Mouse (Mus musculus) brain, embryonic 14.5 days (tissue): ENCODE data around the gene Ccdc141.

Source experiments
- CTCF ChIP-seq: fragments of 200-500 bp; IDR thresholded peaks from 2 replicates; pipeline ENCODE4 v1.5.1; 2012; ENCODE audit warnings: inconsistent platforms, mild to moderate bottlenecking, moderate library complexity, borderline replicate concordance; ENCODE audit not compliant: insufficient read depth, insufficient read length; ENCODE audit errors: extremely low read depth
- POLR2A ChIP-seq: fragments of 200-500 bp; IDR thresholded peaks from 2 replicates; pipeline ENCODE4 v1.6.1; 2012; ENCODE audit warnings: mild to moderate bottlenecking, inconsistent platforms, borderline replicate concordance; ENCODE audit not compliant: poor library complexity, insufficient read depth, insufficient read length, severe bottlenecking; ENCODE audit errors: extremely low read depth

DNA sequence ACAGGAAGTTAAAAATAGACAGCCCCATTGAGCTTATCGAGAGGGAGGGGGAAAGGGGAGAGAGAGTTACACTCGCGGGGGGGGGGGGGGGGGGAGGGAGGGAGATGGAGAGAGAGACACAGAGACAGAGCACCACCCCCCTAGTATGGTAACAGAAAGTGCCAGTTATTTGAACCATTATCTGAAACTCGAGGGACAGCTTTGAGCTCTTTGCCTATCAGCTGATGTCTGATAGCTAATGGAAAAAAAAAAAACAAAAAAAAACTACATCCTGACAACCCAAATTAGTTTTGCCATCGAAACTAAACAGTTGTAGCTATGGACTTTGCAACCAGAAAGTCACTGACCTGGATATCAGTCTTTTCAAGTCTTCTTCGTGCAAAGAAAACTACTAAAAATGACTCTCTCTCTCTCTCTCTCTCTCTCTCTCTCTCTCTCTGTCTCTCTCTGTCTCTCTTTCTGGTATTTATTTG lies at the start of gene Ccdc141:
- TF ChIP-seq CTCF (no peak), POLR2A (no peak)
